ENCODE assay signal across 10 mouse cellular contexts in genomic region chr5:92627896-92628295, GRCm38 (mm10). TPM values are rescaled to one million over a fixed set of nuclear protein-coding genes. Genes with fewer than 3 reads are reported as not detected.
A peak's percentile ranks its signal among the peaks of the same experiment; 100 is the strongest.
DNase-seq lines count a peak whose midpoint lies in the region; ATAC-seq and TF ChIP-seq lines count a peak whose summit lies in the region.
"Had no signal": no experiment of that assay in that cellular context is flagged by ENCODE, and none has a peak within 500 bp of the region (broad histone marks: within the 10 kb centered on the region; RNA-seq: fewer than 3 reads in every experiment).

No protein-coding gene starts in this region.

- 30% methylated on average over 7 of the region's 7 CpGs for WGBS in lung, embryonic 14.5 days
- WGBS in lung, adult 2 months, result 58% methylated on average over 7 of the region's 7 CpGs
- 36% methylated on average over 7 of the region's 7 CpGs for WGBS in lung, embryonic 15.5 days
- WGBS in kidney, embryonic 15.5 days, result 83% methylated on average over 7 of the region's 7 CpGs

- TF ChIP-seq POLR2A in lung, adult 2 months (IDR thresholded peaks at IDR 0.05; ENCODE audit: borderline replicate concordance, extremely low read depth, low read depth, low read length), result no peak

- 0 out of 2 replicates have a peak, but pooled peaks cover 3% of the 10 kb centered on the region for H3K4me1 ChIP-seq in lung, embryonic 14.5 days (ENCODE audit: insufficient read depth)
- H3K4me1 ChIP-seq in lung, adult 2 months (ENCODE audit: control insufficient read depth, insufficient read depth, low read length), result no peaks in the 10 kb centered on the region
- H3K4me1 ChIP-seq in lung, embryonic 15.5 days, result peaks cover 10% of the 10 kb centered on the region; the same call in 1 of the 2 replicates
- H3K4me1 ChIP-seq in kidney, embryonic 15.5 days, result no peaks in the 10 kb centered on the region
- H3K4me1 ChIP-seq: midbrain, embryonic 13.5 days had no signal

- peak; percentile 99 for ATAC-seq in lung, embryonic 14.5 days (ENCODE audit: insufficient read depth)
- peak; percentile 95 for ATAC-seq in lung, embryonic 15.5 days (ENCODE audit: borderline replicate concordance, extremely low read depth, low FRiP score, low TSS enrichment)
- no peak for ATAC-seq in kidney, embryonic 15.5 days (replicated peaks; ENCODE audit: low FRiP score)
- ATAC-seq: midbrain, embryonic 13.5 days had no signal

- peak overlapping the region; percentile 75 for H3K27ac ChIP-seq in lung, embryonic 14.5 days (ENCODE audit: low read depth)
- H3K27ac ChIP-seq in lung, embryonic 15.5 days, result peak overlapping the region; percentile 62
- no peak overlapping the region for H3K27ac ChIP-seq in kidney, embryonic 15.5 days
- H3K27ac ChIP-seq: midbrain, embryonic 13.5 days had no signal

- intact Hi-C loops in left cerebral cortex, postnatal 25 days (cut with DNase I), result no loop called here

- TF ChIP-seq CTCF in lung, embryonic 14.5 days (IDR thresholded peaks at IDR 0.05; ENCODE audit: low read depth), result no peak
- no peak for TF ChIP-seq CTCF in lung, adult 2 months (IDR thresholded peaks at IDR 0.05; ENCODE audit: insufficient read depth, low read length)

- no peak overlapping the region for H3K9ac ChIP-seq in lung, embryonic 14.5 days
- H3K9ac ChIP-seq in lung, embryonic 15.5 days, result no peak overlapping the region
- H3K9ac ChIP-seq in kidney, embryonic 15.5 days, result no peak overlapping the region
- H3K9ac ChIP-seq: midbrain, embryonic 13.5 days had no signal

- no peaks in the 10 kb centered on the region for H3K36me3 ChIP-seq in lung, embryonic 14.5 days (ENCODE audit: insufficient read depth)
- H3K36me3 ChIP-seq in lung, embryonic 15.5 days, result no peaks in the 10 kb centered on the region
- no peaks in the 10 kb centered on the region for H3K36me3 ChIP-seq in kidney, embryonic 15.5 days
- H3K36me3 ChIP-seq: midbrain, embryonic 13.5 days had no signal

- H3K4me2 ChIP-seq in lung, embryonic 14.5 days, result no peak overlapping the region
- H3K4me2 ChIP-seq in lung, embryonic 15.5 days, result no peak overlapping the region
- no peak overlapping the region for H3K4me2 ChIP-seq in kidney, embryonic 15.5 days
- H3K4me2 ChIP-seq: midbrain, embryonic 13.5 days had no signal

- no peak overlapping the region for H3K4me3 ChIP-seq in lung, embryonic 14.5 days (ENCODE audit: low read depth, low read length)
- no peak overlapping the region for H3K4me3 ChIP-seq in lung, adult 2 months (replicated peaks; ENCODE audit: extremely low read depth, low read depth, low read length)
- no peak overlapping the region for H3K4me3 ChIP-seq in lung, embryonic 15.5 days
- no peak overlapping the region for H3K4me3 ChIP-seq in kidney, embryonic 15.5 days (replicated peaks)
- H3K4me3 ChIP-seq: midbrain, embryonic 13.5 days had no signal

- no peaks in the 10 kb centered on the region for H3K27me3 ChIP-seq in lung, embryonic 14.5 days (ENCODE audit: insufficient read depth, low read length)
- no peaks in the 10 kb centered on the region for H3K27me3 ChIP-seq in lung, embryonic 15.5 days
- no peaks in the 10 kb centered on the region for H3K27me3 ChIP-seq in kidney, embryonic 15.5 days
- H3K27me3 ChIP-seq: midbrain, embryonic 13.5 days had no signal

- DNase-seq in adrenal gland, postnatal 14 days, result peak; percentile 27
- no peak for DNase-seq in adrenal gland, postnatal 25 days
- peak; percentile 97 for DNase-seq in lung, embryonic 14.5 days
- DNase-seq in lung, adult 2 months, result no peak
- DNase-seq in left cerebral cortex, postnatal 25 days (ENCODE audit: low spot score in 2 of 2), result no peak
- DNase-seq in kidney, adult 8-10 months, result no peak
- DNase-seq: adrenal gland, postnatal 36 days had no signal

- no peaks in the 10 kb centered on the region for H3K9me3 ChIP-seq in lung, embryonic 14.5 days (ENCODE audit: low read depth, low read length)
- no peaks in the 10 kb centered on the region for H3K9me3 ChIP-seq in lung, embryonic 15.5 days
- no peaks in the 10 kb centered on the region for H3K9me3 ChIP-seq in kidney, embryonic 15.5 days (replicated peaks)

RNA-seq across cellular contexts. Expression of gene Stbd1, which starts 25.1 kb away (rescaled TPM):
- total RNA-seq in adrenal gland, postnatal 14 days (2021), result 5.7 and 8.7 TPM in 2 replicates
- total RNA-seq in adrenal gland, postnatal 25 days (2021), result 4.9 and 5.4 TPM in 2 replicates
- polyA plus RNA-seq in lung, embryonic 14.5 days (2014; fragmentation: Nextera tagmentation; extraction: Ambion mirVana), result 116 and 127 TPM in 2 replicates
- 9.7 and 12.9 TPM in 2 replicates for polyA plus RNA-seq in lung, adult 2 months (2012; rRNA removed)
- polyA plus RNA-seq in lung, embryonic 15.5 days (2015; fragmentation: Nextera tagmentation; extraction: Ambion mirVana), result 131 TPM in 2 replicates
- under 1 TPM; 0.71 to 0.87 TPM for total RNA-seq in left cerebral cortex, postnatal 25 days (2021)
- polyA plus RNA-seq in kidney, embryonic 15.5 days (2015; fragmentation: Nextera tagmentation; extraction: Ambion mirVana), result 30.7 and 33.5 TPM in 2 replicates

RNA-seq across cellular contexts. Expression of gene Ccdc158, which starts 47.2 kb away (rescaled TPM):
- total RNA-seq in adrenal gland, postnatal 14 days (2021), result 0.37 and 0.68 TPM in 2 replicates
- 0.49 and 1.00 TPM in 2 replicates for total RNA-seq in adrenal gland, postnatal 25 days (2021)
- polyA plus RNA-seq in lung, embryonic 14.5 days (2014; fragmentation: Nextera tagmentation; extraction: Ambion mirVana), result 2.3 and 2.6 TPM in 2 replicates
- polyA plus RNA-seq in lung, adult 2 months (2012; rRNA removed), result 0.33 and 0.37 TPM in 2 replicates
- 2.1 and 2.5 TPM in 2 replicates for polyA plus RNA-seq in lung, embryonic 15.5 days (2015; fragmentation: Nextera tagmentation; extraction: Ambion mirVana)
- under 1 TPM; 0.18 to 0.76 TPM for total RNA-seq in left cerebral cortex, postnatal 25 days (2021)
- polyA plus RNA-seq in kidney, embryonic 15.5 days (2015; fragmentation: Nextera tagmentation; extraction: Ambion mirVana), result 0.94 and 0.97 TPM in 2 replicates

RNA-seq across cellular contexts. Expression of gene Shroom3, which starts 55.3 kb away (rescaled TPM):
- 7.6 and 7.9 TPM in 2 replicates for total RNA-seq in adrenal gland, postnatal 14 days (2021)
- 10.5 and 12.8 TPM in 2 replicates for total RNA-seq in adrenal gland, postnatal 25 days (2021)
- polyA plus RNA-seq in lung, embryonic 14.5 days (2014; fragmentation: Nextera tagmentation; extraction: Ambion mirVana), result 5.6 and 6.9 TPM in 2 replicates
- polyA plus RNA-seq in lung, adult 2 months (2012; rRNA removed), result 63.6 and 70.0 TPM in 2 replicates
- polyA plus RNA-seq in lung, embryonic 15.5 days (2015; fragmentation: Nextera tagmentation; extraction: Ambion mirVana), result 5.3 and 5.4 TPM in 2 replicates
- 1 to 10 TPM; 4.4 to 4.9 TPM for total RNA-seq in left cerebral cortex, postnatal 25 days (2021)
- polyA plus RNA-seq in kidney, embryonic 15.5 days (2015; fragmentation: Nextera tagmentation; extraction: Ambion mirVana), result 7.9 and 8.1 TPM in 2 replicates

Comparison
In these comparisons a context has a peak if more than half of its experiments do, and no peak if none do; other contexts are left out.
1. DNase-seq: peak in adrenal gland, postnatal 14 days (single experiment) and lung, embryonic 14.5 days (single experiment); none in adrenal gland, postnatal 25 days (single experiment), lung, adult 2 months (single experiment), left cerebral cortex, postnatal 25 days (0 of 2) and kidney, adult 8-10 months (0 of 2).